Mouse (Mus musculus): ENCODE results near the gene Wars.

GRCm38 (mm10) chr12:108812463-108812862 is 81.5 kb downstream of the Wars start:
- TF ChIP-seq POLR2A (IDR thresholded peaks at IDR 0.05; ENCODE audit: extremely low read depth, insufficient read depth, low read length) = no peak
- TF ChIP-seq CTCF (IDR thresholded peaks at IDR 0.05; ENCODE audit: low read depth, low read length) = no peak
